Mouse (Mus musculus) myocyte (in vitro differentiated cells): Measurements from ENCODE around the gene Ttll8. TPM values are rescaled to one million over a fixed set of nuclear protein-coding genes. Genes with fewer than 3 reads are reported as not detected.

Experiments used
- H3K27me3 ChIP-seq: one replicate; pipeline ENCODE4 v1.6.1; 2011; ENCODE audit not compliant: control insufficient read depth, insufficient read depth, insufficient read length
- H3K36me3 ChIP-seq: one replicate; pipeline ENCODE4 v1.6.1; 2011; ENCODE audit not compliant: control insufficient read depth, insufficient read depth
- H3K4me2 ChIP-seq: one replicate; pipeline ENCODE4 v1.6.1; 2011; ENCODE audit warnings: low read depth, control low read depth
- H3K4me3 ChIP-seq: one replicate; pipeline ENCODE4 v1.5.1; 2011; ENCODE audit warnings: mild to moderate bottlenecking, control low read depth, moderate library complexity
- H3K79me2 ChIP-seq: one replicate; pipeline ENCODE4 v1.6.1; 2011; ENCODE audit not compliant: control insufficient read depth, insufficient read depth
- H3ac ChIP-seq: one replicate; pipeline ENCODE4 v1.6.1; 2011; ENCODE audit not compliant: control insufficient read depth, insufficient read length
- CEBPB ChIP-seq: IDR thresholded peaks from 2 replicates; pipeline ENCODE4 v1.6.1; 2011; ENCODE audit warnings: mild to moderate bottlenecking, moderate library complexity; ENCODE audit not compliant: poor library complexity, insufficient read depth, severe bottlenecking
- E2F4 ChIP-seq: IDR thresholded peaks from one replicate; pipeline ENCODE4 v1.6.1; 2011; ENCODE audit warnings: mild to moderate bottlenecking, control low read depth, moderate library complexity; ENCODE audit not compliant: insufficient read depth
- MAX ChIP-seq: IDR thresholded peaks from one replicate; pipeline ENCODE4 v1.6.1; 2011; ENCODE audit warnings: low read depth, mild to moderate bottlenecking, control low read depth
- MYOD1 ChIP-seq, 3 experiments: IDR thresholded peaks; one replicate each; pipeline ENCODE4 v1.6.1; 2011; ENCODE audit warnings: control low read depth in 2 of 3, low read depth in 2 of 3, mild to moderate bottlenecking in 2 of 3, moderate library complexity in 1 of 3; ENCODE audit not compliant: insufficient read length in 2 of 3, control insufficient read depth in 1 of 3
- MYOG ChIP-seq, 3 experiments: IDR thresholded peaks; one replicate each; pipeline ENCODE4 v1.6.1; 2011; ENCODE audit warnings: control low read depth in 2 of 3, low read depth in 2 of 3, mild to moderate bottlenecking in 2 of 3; ENCODE audit not compliant: insufficient read length in 2 of 3, control insufficient read depth in 1 of 3, insufficient read depth in 1 of 3
- POLR2A ChIP-seq: IDR thresholded peaks from one replicate; pipeline ENCODE4 v1.6.1; 2011; ENCODE audit warnings: low read depth, mild to moderate bottlenecking, control low read depth, moderate library complexity; ENCODE audit not compliant: insufficient read length
- POLR2AphosphoS2 ChIP-seq: IDR thresholded peaks from one replicate; pipeline ENCODE4 v1.6.1; 2011; ENCODE audit warnings: low read depth, control low read depth; ENCODE audit not compliant: insufficient read length
- REST ChIP-seq: IDR thresholded peaks from one replicate; pipeline ENCODE4 v1.6.1; 2011; ENCODE audit warnings: mild to moderate bottlenecking, control low read depth, moderate library complexity; ENCODE audit not compliant: insufficient read depth, insufficient read length
- SRF ChIP-seq: IDR thresholded peaks from one replicate; pipeline ENCODE4 v1.6.1; 2011; ENCODE audit warnings: low read depth; ENCODE audit not compliant: control insufficient read depth, insufficient read length
- TCF12 ChIP-seq: IDR thresholded peaks from one replicate; pipeline ENCODE4 v1.6.1; 2011; ENCODE audit warnings: mild to moderate bottlenecking, control low read depth; ENCODE audit not compliant: poor library complexity, insufficient read depth, severe bottlenecking
- TCF3 ChIP-seq: IDR thresholded peaks from one replicate; pipeline ENCODE4 v1.6.1; 2011; ENCODE audit warnings: low read depth, control low read depth; ENCODE audit not compliant: insufficient read length
- USF1 ChIP-seq: IDR thresholded peaks from one replicate; pipeline ENCODE4 v1.6.1; 2011; ENCODE audit warnings: low read depth, mild to moderate bottlenecking, control low read depth, moderate library complexity
- polyA plus RNA-seq: library from polyadenylated mRNA; unstranded; fragments of >200 nt; fragmentation: generic; extraction: Trizol; gene quantifications from one replicate; pipeline ENCODE4 v1.2.1, GENCODE M21; 2012; ENCODE audit warnings: missing spikeins

The Ttll8 gene
- polyA plus RNA-seq, 1 experiment = not detected

DNA sequence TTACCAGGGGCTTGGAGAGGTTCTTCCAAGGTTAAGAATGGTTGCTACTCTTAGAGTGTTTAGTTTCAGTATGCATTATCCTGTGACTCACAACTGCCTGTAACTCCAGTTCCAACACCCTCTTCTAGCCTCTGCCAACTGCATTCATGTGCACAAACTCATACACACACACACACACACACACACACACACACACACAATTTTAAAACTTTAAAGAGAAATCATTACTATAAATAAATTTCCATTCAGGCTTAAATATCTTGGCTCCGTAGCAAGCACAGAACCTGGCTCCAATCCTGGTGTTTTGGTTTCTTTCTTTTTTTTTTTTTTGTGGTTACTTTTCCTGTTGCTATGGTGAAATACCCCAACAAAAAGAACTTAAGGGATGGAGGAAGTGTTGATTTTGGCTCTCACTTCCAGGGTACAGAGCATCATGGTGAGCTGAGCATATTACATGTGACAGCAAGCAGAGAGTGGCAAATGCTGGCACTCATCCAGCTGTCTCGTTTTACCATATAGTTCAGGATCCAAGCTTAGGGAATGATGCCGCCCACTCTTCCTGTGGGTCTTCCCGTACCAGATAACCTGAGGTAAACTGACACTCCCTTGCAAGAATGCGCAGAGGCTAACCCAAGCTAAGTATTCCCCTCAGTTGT is 10.2 kb downstream of the Ttll8 start:
- peak overlapping the region; percentile 10 for H3K4me2 ChIP-seq
- H3ac ChIP-seq = no peak overlapping the region
- H3K27me3 ChIP-seq = no peaks in the 10 kb centered on the region
- H3K36me3 ChIP-seq = no peaks in the 10 kb centered on the region
- no peak overlapping the region for H3K4me3 ChIP-seq
- H3K79me2 ChIP-seq = no peaks in the 10 kb centered on the region
- TF ChIP-seq REST (no peak), SRF (no peak), TCF12 (no peak), USF1 (no peak), MYOD1 (IDR thresholded peaks at IDR 0.05; ENCODE audit: control insufficient read depth in 1 of 3, insufficient read length in 2 of 3, low read depth in 2 of 3) (no peak), TCF3 (no peak), POLR2AphosphoS2 (no peak), POLR2A (no peak), CEBPB (no peak), MAX (no peak), MYOG (IDR thresholded peaks at IDR 0.05; ENCODE audit: control insufficient read depth in 1 of 3, insufficient read depth in 1 of 3, insufficient read length in 2 of 3, low read depth in 2 of 3) (no peak), E2F4 (no peak)

DNA sequence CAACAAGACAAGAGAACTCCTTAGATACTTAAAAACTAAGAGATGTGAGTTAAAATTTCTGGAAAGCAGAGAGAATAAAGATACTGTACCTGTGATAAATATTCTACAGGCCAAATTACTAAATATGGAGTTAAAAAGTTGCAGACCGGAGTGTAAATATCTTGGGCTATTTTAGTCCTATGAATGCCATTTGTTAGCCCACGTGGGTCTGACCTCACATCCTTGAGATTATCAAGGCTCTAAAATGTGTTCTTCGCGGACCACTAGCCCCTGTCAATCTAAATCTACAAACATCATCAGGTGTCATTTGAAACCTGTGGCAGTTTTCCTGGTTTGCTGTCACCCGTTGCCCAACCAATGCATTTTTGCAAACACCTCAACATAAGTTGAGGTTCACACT is 11.4 kb downstream of the Ttll8 start:
- no peaks in the 10 kb centered on the region for H3K36me3 ChIP-seq
- H3K27me3 ChIP-seq = no peaks in the 10 kb centered on the region
- no peak overlapping the region for H3K4me2 ChIP-seq
- H3K79me2 ChIP-seq = no peaks in the 10 kb centered on the region
- no peak overlapping the region for H3ac ChIP-seq
- TF ChIP-seq USF1 = peak; percentile 71
- no peak for TF ChIP-seq MYOG (IDR thresholded peaks at IDR 0.05; ENCODE audit: control insufficient read depth in 1 of 3, insufficient read depth in 1 of 3, insufficient read length in 2 of 3, low read depth in 2 of 3)
- H3K4me3 ChIP-seq = no peak overlapping the region

DNA sequence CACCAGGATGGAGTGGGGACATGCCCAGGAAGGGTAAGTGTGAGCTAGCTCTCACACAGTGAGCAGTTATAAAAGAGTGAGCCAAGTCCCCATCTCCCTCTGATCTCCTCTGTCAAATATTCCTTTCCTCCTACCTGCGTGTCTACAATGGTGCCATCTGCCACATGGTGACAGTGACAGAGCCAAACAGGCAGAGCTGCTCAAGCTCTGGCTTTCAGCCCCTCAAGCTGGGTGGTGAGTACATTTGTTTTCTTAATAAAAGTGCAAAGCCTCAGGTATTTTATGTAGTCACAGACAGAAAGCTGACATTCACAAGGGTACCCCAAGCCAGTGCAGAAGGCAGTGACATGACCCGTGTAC is 16.9 kb downstream of the Ttll8 start:
- Histone ChIP-seq H3K4me2 (peak overlapping the region; percentile 45), H3K4me3 (no peak overlapping the region), H3K79me2 (no peaks in the 10 kb centered on the region), H3K36me3 (no peaks in the 10 kb centered on the region), H3ac (no peak overlapping the region), H3K27me3 (no peaks in the 10 kb centered on the region)
- TF ChIP-seq MYOG (IDR thresholded peaks at IDR 0.05; ENCODE audit: control insufficient read depth in 1 of 3, insufficient read depth in 1 of 3, insufficient read length in 2 of 3, low read depth in 2 of 3) (no peak), USF1 (no peak), E2F4 (no peak), MAX (no peak), TCF12 (no peak), MYOD1 (IDR thresholded peaks at IDR 0.05; ENCODE audit: control insufficient read depth in 1 of 3, insufficient read length in 2 of 3, low read depth in 2 of 3) (no peak), POLR2AphosphoS2 (no peak), POLR2A (no peak), REST (no peak), TCF3 (no peak), CEBPB (no peak), SRF (no peak)

DNA sequence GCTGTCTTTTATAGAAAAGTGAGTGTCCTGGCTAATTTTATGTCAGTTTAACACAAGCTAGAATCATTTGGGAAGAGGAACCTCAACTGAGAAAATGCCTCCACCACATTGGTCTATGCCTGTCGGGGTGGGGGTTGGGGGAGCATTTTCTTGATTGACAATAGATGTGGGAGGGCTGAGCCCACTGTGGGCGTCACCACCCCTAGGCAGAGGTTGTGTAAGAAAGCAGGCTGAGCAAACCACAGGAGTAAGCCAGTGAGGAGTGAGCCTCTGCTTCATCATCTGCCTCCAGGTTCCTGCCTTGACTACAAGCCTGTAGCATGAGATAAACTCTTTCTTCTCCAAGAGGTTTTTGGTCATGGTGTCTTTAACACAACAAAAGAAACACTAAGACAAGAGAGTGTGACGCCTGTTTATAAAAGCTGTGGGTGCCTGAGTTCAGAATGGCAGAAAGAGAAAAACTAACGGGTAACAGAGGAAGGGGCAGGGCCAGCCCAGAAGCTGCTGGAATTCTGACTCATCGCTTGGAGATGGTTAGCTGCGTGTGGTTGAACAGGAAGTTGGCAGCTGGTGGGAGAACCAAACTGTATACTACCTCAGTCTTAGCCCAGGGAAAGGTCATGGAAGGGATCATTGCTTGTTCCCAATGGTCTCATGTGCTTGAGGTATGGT is 17.5 kb downstream of the Ttll8 start:
- Histone ChIP-seq H3ac (no peak overlapping the region), H3K4me2 (peak overlapping the region; percentile 45), H3K4me3 (no peak overlapping the region), H3K79me2 (no peaks in the 10 kb centered on the region), H3K27me3 (no peaks in the 10 kb centered on the region), H3K36me3 (no peaks in the 10 kb centered on the region)
- no peak for TF ChIP-seq MYOD1 (IDR thresholded peaks at IDR 0.05; ENCODE audit: control insufficient read depth in 1 of 3, insufficient read length in 2 of 3, low read depth in 2 of 3)
- TF ChIP-seq TCF3 = no peak
- no peak for TF ChIP-seq USF1
- TF ChIP-seq MYOG (IDR thresholded peaks at IDR 0.05; ENCODE audit: control insufficient read depth in 1 of 3, insufficient read depth in 1 of 3, insufficient read length in 2 of 3, low read depth in 2 of 3) = peak in 1 of 3 experiments; percentile 37
- TF ChIP-seq POLR2AphosphoS2 = no peak
- TF ChIP-seq REST = no peak
- no peak for TF ChIP-seq TCF12
- no peak for TF ChIP-seq E2F4
- no peak for TF ChIP-seq MAX
- 0 out of 2 replicates have a peak, but pooled peaks have one; percentile 58 for TF ChIP-seq CEBPB
- no peak for TF ChIP-seq POLR2A
- no peak for TF ChIP-seq SRF

DNA sequence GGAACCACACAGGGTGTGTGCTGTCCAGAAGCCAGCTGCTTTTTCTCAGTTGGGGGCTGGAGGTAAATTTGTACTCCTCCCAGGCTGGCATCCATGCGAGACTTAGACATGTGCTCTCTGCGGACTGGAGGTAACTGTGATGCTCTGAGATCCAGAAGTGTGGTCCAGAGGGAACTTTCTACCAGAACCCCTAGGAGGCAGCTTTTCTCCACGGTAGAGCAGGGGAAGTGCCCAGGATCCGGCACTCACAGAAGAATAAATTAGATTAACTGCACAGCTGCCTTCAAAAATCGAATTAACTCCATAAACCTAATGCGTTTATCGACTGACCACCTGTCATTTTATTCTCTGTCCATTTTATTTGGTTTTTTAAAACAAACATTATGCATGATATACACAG is 20.1 kb downstream of the Ttll8 start:
- H3ac ChIP-seq = no peak overlapping the region
- no peak for TF ChIP-seq MAX
- TF ChIP-seq MYOG (IDR thresholded peaks at IDR 0.05; ENCODE audit: control insufficient read depth in 1 of 3, insufficient read depth in 1 of 3, insufficient read length in 2 of 3, low read depth in 2 of 3) = no peak
- no peaks in the 10 kb centered on the region for H3K27me3 ChIP-seq
- no peak overlapping the region for H3K4me2 ChIP-seq
- no peaks in the 10 kb centered on the region for H3K36me3 ChIP-seq
- H3K4me3 ChIP-seq = no peak overlapping the region
- H3K79me2 ChIP-seq = no peaks in the 10 kb centered on the region
